Mouse (Mus musculus): ENCODE results near the gene Pde4dip. TPM values are rescaled to one million over a fixed set of nuclear protein-coding genes. Genes with fewer than 3 reads are reported as not detected.
A peak's percentile ranks its signal among the peaks of the same experiment; 100 is the strongest.

Gene Pde4dip
- total RNA-seq, 2 experiments from 2014 or later, result 243 to 274 TPM

DNA sequence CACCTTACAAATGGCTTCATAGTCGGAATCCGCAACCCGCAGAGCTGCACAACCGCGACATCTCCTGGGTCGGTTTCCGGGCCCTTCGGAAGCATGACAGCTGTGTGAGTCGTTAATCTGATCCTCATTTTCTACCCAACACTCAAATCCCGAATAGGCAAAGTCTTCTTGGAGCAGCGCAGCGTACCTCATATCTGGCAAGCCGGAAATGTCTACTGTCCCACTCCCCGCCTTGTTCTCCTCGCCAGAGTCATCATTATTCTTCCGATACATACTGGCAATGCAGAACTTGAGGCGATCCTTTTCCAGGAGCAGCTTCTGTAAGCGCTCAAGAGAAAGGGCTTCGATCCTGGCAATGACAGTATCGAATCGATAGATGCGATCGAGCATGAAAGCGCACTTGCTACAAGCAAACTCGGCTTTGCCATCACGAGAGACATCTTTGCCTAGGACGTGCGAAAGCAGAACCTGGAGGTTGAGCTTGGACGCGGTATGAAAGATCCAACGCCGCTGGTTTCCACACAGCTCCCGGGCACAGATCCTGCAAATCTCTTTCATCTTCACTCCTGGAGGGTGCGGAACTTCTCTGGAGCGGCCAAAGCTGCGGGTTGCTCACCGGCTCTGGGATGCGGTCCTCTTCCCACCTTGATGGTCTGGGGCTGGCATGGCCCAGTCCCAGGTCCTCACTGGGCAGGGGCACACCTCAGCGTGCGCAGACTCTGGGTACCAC lies 121.3 kb downstream of the Pde4dip start:
- intact Hi-C loops (cut with DNase I), result loop anchor here (5.0 kb wide), 1 partner anchor 100 kb away; no protein-coding TSS in a partner anchor
- DNase-seq (ENCODE audit: low spot score in 2 of 2), result peak in 1 of 2 experiments; percentile 27

DNA sequence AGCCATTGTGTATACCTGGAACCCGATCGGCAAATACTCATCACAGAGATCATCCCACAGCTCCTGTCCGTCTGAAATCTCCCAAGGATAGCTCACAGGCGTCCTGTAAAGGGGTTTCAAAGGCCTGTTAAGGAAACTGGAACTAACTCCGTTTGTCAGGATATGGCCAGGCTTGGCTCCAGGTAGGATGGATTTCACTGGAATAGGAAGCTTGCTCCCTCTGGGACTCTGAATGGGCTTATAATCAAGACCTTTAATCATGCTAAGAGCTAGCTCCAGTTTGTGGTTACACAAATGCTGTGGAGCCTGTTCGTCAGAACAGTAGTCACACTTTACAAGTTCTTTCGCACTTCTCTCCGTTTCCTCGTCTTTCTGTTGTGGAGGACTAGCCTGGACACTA lies 122.0 kb downstream of the Pde4dip start:
- DNase-seq (ENCODE audit: low spot score in 2 of 2), result no peak
- intact Hi-C loops (cut with DNase I), result loop anchor here (5.0 kb wide), 1 partner anchor 101 kb away; no protein-coding TSS in a partner anchor

DNA sequence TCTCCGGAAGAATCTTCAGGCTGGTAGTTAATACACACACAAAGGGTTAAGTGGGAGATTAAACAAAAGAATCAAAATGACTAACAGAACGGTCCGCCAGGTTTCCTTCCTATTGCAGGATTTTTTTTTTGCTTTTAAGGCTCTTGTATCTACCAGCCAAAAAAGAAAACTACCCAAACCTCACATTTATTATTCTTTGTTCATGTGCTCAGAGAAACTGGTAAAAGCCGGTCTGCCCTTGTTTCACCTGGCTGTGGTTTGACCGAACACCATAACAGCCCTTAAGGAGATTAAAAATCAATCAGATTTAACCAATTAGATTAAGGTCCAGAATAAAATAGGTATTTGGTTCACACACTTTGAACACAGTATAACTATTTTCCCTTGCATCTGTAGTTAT lies 124.4 kb downstream of the Pde4dip start:
- no peak for DNase-seq (ENCODE audit: low spot score in 2 of 2)
- intact Hi-C loops (cut with DNase I), result no loop called here

DNA sequence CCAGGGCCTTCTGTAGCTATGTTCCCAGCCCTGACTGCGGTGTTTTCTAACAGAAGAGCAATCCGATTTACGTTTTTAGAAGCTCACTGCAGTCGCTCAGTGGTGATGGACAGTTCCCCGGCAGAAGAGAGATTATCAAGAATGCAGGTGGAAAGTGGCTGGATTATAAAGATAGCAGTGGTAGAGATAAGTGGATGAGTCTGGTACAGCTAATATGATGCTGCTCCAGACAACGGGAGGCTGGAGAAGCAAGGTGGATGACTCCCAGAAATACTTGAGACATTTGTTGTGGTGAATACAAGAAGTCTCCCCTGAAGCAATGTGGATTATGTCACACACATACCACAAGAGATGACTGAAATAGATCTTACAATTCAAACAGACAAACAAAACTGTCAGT lies 126.6 kb downstream of the Pde4dip start:
- intact Hi-C loops (cut with DNase I), result no loop called here
- no peak for DNase-seq (ENCODE audit: low spot score in 2 of 2)

DNA sequence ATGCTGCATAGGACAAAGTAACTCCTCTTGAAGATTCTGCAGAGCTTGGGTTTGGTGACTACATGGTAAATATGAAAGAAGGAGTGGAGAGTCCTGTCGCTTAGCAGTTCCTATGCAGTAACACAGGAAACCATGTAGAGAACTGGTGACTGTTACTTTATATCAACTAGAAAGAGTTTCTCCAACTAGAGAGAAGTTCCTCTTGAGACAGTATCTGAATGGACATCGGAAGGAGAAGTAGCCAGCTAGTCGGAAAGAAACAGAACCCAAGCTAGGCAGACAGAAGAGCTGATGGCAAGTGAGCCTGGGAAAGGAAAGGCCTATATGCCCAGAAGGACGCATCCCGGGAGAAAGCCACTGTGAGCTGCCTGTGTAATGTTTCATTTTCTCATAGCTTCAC lies 127.3 kb downstream of the Pde4dip start:
- intact Hi-C loops (cut with DNase I), result no loop called here
- no peak for DNase-seq (ENCODE audit: low spot score in 2 of 2)

DNA sequence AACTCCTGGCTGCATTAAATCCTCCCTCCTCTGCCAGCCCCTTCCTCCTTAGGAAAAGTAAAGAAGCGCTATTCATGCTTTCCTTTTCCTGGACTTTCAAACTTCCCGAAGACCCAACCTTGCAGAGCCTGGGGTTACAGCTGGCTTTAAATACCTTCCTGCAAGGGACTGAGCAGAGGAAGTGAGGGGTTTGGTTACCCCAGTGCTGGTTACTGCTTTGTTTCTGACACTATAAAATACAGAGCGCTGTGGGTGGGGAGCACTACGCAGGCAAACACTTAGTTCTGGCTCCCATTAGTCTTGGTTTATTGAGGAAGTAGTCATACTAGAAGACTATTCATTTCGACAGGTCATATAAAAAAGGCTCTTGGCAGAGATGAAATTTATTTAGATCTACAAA lies 128.7 kb downstream of the Pde4dip start:
- intact Hi-C loops (cut with DNase I), result no loop called here
- DNase-seq (ENCODE audit: low spot score in 2 of 2), result no peak

DNA sequence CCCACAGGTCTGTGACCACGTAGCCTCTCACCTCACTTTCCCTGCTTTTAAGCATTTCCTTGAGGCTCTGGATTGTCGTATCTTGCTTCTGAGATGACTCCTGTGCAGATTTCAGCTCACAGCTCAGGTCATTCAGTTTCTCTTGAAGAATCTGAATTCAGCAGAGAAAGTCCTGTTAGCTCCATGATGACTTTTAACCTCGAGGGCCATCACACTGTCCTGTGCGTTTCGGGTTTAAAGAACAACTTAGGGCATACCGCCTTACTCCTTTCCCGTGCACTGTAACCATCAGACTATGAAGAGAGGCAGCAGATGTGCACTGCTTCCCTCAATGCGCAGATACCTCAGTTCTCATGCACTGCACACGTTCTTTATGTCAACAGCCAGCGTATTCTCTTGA lies 131.0 kb downstream of the Pde4dip start:
- no peak for DNase-seq (ENCODE audit: low spot score in 2 of 2)
- intact Hi-C loops (cut with DNase I), result no loop called here

DNA sequence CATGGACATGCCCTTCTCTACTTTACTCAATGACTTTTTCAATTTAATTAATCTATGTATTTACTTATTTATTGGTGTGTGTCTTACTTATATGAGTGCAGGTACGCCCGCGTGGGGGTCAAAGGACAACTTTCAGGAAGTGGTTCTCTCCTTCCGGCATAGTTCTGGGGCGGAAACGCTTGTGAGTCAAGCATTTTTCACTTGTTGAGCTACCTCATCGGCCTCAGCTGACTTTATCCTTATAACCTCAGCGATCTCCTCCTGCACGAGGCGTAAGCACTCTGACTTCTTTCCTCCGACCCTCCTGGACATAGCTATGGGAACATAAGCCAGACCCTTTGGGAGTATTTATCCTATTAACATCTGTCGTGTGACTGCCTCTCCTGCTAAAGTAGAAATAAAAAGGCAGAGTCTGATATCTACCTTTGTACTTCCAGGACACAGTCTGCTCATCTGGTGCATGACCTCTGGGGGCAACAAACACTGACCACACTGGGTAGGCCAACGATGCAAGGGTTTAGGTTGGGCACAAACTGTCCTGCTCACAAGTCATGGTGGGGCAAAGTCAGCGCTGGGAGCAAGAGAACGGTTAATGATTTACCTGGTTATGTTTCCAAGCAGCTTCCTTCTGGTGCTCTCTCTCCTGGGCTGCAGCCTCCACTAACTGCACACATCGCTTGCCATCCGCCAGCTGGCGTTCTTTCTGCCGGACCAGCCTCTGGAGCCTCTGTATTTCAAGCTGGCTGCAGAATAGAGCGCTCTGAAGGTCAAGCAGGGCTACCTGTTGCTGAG lies 132.0 kb downstream of the Pde4dip start:
- no peak for DNase-seq (ENCODE audit: low spot score in 2 of 2)
- intact Hi-C loops (cut with DNase I), result no loop called here

DNA sequence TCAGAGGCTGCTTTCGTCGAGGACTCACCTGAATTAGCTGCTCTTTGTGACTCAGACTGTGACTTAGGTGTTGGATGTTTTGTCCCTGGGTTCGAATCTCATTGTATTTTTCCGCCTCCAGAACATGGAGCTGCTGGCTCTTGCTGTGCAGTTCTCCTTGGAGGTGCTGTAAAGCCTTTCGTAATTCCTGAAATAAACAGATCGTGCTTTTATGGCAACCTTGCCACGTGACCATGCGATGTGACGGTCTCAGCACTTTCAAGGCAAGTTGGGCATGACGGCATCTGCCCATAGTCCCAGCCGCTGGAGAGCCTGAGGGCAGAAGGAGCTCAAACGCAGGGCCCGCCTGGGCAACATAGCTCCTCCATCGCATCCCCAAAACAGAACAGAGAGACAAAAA lies 133.1 kb downstream of the Pde4dip start:
- DNase-seq (ENCODE audit: low spot score in 2 of 2), result no peak
- intact Hi-C loops (cut with DNase I), result no loop called here

DNA sequence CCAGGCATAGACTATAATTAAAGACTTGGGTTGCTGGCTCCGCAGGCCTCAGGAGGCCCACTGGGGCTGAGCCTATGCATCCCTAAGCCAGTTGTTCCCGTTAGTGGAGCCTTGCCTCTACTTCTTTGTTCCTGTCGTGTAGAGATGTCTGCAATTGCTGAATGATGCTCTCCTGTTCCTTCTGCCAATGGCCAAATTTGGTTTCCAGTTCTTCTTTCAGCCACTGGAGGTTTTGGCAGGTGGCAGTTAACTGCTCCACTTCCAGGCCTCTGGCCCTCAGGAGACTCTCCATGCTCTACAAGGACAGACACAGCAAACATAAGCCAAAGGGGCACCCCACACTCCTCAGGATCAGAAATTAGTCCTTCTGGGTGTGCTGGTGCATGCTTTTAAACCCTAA lies 135.6 kb downstream of the Pde4dip start:
- intact Hi-C loops (cut with DNase I), result loop anchor here (5.0 kb wide), 1 partner anchor 41 kb away; no protein-coding TSS in a partner anchor
- DNase-seq (ENCODE audit: low spot score in 2 of 2), result no peak

DNA sequence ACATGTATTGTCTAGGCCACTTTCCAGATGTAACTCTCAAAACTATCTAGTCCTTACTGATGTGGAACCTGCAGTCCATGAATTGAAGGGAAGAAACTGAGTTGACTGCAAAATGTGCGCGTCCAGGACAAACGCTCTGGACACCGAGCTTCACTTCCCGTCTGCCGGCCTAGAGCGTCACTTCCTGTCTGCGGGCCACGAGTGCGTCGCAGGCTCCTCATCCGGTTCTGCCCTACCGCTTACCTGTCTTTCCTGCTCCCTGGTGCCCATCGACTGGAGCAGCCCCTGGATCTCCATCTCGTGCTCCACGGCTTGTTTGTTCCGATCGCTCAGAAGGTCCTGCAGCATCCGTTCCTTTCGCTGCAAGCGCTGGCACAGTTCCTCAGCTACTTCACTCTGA lies 136.9 kb downstream of the Pde4dip start:
- intact Hi-C loops (cut with DNase I), result loop anchor here (5.0 kb wide), 1 partner anchor 39 kb away; no protein-coding TSS in a partner anchor
- no peak for DNase-seq (ENCODE audit: low spot score in 2 of 2)

DNA sequence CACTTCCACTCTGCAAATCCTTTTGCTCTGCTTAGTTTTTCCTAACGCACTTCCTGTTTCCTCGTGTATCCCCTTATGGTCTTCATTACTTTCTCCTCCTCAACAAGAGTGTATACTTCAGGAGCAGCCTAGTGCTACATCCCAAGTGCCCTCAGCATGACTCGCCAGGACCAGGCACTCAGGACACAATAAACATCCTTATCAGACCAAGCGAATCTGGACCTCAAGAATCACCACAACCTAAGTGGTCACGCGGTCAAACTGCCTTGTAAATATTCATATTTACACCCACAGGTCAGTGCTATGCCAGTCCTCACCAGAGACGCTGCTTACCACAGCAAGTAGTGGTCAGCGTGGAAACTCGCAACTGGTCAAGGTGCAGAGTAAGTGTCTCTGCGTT lies 139.7 kb downstream of the Pde4dip start:
- intact Hi-C loops (cut with DNase I), result no loop called here
- no peak for DNase-seq (ENCODE audit: low spot score in 2 of 2)

DNA sequence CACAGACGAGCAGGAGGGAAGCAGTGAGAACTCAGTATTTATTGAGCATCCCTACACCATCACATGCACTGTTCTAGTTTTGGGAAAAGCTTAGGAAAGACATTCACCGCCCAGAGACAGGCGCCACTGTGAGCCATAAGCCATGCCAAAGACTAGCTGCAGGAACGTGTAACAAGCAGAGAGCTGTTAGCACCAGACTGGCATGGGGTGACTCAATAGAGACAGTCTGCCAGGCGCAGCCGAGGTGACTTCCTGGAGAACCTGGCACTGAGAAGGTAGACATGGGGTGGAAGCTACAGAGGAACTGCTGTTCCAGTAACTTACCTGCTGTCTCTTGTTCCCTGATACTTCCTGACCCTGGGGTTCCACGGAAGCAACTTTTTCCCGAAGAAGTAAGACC lies 145.7 kb downstream of the Pde4dip start:
- DNase-seq (ENCODE audit: low spot score in 2 of 2), result no peak
- intact Hi-C loops (cut with DNase I), result no loop called here

DNA sequence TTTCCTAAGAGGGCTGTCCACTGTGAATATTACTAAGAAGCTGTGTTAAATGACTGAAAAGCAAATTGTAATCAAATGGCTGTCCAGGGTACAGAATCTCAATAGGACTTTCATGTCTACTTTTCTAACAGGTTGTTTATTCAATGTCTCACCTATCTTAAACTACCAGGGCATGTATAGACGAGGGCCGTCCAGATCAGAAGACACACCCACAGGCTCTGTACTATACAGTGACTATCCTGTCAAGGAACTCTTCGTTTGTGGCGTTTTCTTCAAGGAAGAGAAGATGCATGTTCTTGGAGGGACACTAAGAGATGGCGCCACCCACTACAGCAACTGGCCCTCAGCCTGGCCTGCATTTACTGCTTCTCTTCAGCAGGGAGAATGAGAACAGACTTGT lies 152.9 kb downstream of the Pde4dip start:
- DNase-seq (ENCODE audit: low spot score in 2 of 2), result no peak
- intact Hi-C loops (cut with DNase I), result no loop called here

DNA sequence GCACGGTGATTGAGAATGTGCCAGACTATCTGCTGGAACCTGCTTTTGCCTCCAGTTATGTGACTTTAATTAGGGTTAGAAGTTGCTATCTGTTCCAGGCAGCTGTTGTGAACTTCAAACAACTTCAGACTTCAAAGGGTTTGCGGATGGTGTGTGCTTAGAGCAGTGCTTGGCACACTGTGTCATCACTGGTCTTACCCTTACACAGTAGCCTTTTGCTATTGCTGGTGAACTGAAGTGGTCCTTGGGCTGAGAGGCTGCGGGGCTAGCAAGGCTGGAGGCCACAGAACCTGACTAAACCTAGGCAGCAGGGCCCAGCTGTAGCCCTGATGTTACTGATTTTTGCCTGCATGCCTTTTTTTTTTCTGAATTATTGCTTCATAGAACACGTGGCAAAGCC lies 154.2 kb downstream of the Pde4dip start:
- no peak for DNase-seq (ENCODE audit: low spot score in 2 of 2)
- intact Hi-C loops (cut with DNase I), result no loop called here

DNA sequence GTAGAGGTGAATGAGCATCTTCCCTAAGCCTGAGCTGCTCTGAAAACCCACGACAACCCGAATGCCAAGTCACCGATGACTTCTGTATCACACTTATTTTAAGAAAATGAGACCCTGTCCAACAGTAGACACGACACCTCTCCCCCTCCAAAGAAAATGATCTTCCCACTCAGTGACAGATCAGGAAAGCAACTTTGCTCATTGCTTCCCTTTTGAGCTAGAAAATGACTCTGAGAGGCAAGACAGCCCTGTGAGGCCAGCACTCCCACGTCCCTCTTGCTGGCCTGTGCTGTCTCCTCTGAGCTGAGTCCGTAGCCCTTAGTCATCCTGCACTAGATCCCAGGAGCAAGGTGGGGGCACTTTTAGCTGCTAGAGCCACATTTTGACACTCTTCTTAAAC lies 155.9 kb downstream of the Pde4dip start:
- DNase-seq (ENCODE audit: low spot score in 2 of 2), result peak in 1 of 2 experiments; percentile 20
- intact Hi-C loops (cut with DNase I), result no loop called here

DNA sequence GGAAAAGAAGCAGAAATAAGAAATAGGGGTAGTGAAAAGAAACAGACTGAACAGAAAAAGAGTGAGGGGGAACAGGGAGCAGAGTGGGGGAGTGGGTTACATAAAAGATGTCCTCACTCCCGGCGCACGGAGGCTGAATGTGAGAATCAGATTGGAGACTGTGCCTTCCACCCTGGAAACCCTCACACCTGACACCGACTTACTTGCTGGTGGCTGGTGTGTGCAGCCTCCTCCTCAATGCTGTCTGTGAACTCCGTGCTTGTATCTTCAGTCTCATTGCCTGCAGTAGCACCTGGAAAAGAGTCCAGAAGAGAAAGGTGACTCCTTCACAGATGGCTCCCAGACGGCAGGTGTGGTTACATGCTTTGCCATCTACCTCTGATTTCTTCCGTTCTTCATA lies 157.9 kb downstream of the Pde4dip start:
- DNase-seq (ENCODE audit: low spot score in 2 of 2), result no peak
- intact Hi-C loops (cut with DNase I), result no loop called here

DNA sequence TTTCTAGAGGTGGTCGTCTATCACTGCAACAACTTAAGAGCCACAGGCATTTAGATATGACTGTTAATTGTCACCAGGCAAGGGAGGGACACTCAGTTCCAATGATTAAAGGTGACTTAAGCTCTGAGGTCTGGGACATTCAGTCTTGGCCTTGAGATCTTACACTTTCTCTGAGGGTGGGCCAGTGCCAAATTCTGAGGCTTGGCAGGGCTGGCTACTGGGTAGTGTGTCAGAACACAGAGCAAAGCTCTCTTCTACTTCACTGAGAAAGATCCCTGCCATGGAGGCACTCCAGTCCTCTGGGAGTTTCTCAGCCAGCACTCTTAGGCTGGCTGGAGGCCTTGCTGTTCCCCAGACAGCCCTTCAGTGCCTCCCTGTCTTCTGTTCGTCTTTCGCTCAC lies 158.4 kb downstream of the Pde4dip start:
- intact Hi-C loops (cut with DNase I), result no loop called here
- DNase-seq (ENCODE audit: low spot score in 2 of 2), result no peak

DNA sequence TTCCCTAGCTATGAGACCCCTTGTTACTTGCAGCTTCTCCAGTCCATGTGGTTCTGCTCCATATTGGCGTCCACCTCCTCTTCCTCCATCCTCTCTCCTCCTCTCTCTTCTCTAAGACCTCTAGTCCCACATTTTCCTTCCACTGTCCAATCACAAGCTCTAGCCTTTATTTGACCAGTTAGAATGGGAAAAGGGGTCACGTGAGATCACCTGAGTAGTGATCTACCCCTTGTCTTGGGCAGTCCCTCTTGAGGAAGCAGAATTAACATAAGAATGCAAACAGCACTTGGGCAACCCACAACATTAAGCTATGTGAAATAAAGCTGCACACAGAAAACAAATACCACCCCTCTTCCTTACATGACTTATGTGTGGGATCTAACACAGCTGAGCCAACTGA lies 160.7 kb downstream of the Pde4dip start:
- DNase-seq (ENCODE audit: low spot score in 2 of 2), result no peak
- intact Hi-C loops (cut with DNase I), result no loop called here

DNA sequence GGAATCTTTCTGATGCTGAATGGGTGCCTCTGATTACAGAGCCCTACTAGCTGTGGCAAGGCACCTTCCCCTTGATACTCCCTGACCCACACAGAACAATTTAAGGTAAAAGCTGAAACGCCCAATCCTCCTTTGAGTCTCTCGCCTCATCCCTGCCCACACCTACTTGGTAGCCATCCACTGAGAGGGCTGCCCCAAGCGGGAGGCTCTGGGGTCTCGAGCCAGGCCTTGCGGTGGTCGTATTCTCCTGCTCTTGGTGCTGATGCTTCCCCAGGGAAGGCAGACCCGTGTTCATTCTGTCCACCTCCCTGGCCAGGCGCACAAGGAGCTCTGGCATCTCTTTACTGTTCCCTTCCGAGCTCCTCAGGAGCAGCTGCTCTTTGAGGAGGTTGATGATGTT lies 169.4 kb downstream of the Pde4dip start:
- DNase-seq (ENCODE audit: low spot score in 2 of 2), result no peak
- intact Hi-C loops (cut with DNase I), result no loop called here

DNA sequence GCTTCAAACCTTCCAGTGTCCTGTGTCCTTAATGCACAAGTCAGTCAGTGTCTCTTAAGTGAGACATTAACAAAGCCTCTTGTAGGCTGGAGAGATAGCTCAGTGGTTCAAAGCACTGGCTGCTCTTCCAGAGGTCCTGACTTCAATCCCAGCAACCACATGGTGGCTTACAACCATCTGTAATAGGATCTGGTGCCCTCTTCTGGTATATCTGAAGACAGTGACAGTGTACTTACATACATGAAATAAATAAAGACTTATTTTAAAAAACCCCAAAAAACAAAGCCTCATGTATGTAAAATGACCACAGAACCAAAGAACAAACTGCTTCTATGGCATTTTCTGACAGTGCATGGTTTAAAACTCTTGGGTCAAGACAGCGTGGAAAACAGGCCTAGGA lies 172.6 kb downstream of the Pde4dip start:
- no peak for DNase-seq (ENCODE audit: low spot score in 2 of 2)
- intact Hi-C loops (cut with DNase I), result no loop called here

Data from left cerebral cortex, postnatal 14 days (tissue).